Mouse (Mus musculus): ENCODE data around the gene Erp27. TPM values are rescaled to one million over a fixed set of nuclear protein-coding genes. Genes with fewer than 3 reads are reported as not detected.
"Not testable (repeated sequence)": the region's sequence is repeated elsewhere in the genome, so short reads cannot be mapped to it uniquely, and the experiment has no call there.

The Erp27 gene
- not detected in 2 replicates for polyA plus RNA-seq (2014; fragmentation: Nextera tagmentation; extraction: Ambion mirVana)

DNA sequence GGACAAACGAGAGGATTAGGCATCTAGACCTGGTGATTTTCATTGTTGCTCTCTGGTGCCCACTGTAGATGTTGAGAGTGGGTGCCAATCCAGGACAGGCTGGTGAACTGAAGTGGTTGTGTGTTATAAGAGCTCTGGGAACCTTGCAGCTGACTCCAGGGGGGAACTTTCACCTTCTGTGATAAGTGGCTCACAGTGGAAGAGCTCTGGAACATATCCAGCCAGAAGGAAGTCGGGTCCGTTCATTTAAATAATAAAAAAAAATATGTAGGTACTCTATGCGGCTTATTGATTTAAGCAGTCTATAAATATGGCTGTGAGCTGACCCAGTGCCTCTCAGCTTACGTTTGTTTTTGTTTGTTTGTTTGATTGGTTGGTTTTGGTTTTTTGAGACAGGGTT is at the start of gene Erp27:
Gene Erp27, minus strand, starts transcription at position 101 of the 400 bp plus-strand sequence.
- no peak within 1 kb of the TSS for H3K4me3 ChIP-seq (ENCODE audit: low read depth, low read length)
- no peaks in the 10 kb centered on the region for H3K9me3 ChIP-seq (ENCODE audit: control insufficient read depth, low read length)
- no peak within 1 kb of the TSS for H3K27ac ChIP-seq (ENCODE audit: low read depth, low read length)
- WGBS: 87% methylated on average over 5 of the region's 5 CpGs
- no peak within 1 kb of the TSS for H3K4me2 ChIP-seq (ENCODE audit: low read depth, low read length)
- no peaks in the 10 kb centered on the region for H3K36me3 ChIP-seq (ENCODE audit: control insufficient read depth, insufficient read depth, low read length)
- H3K4me1 ChIP-seq (ENCODE audit: control insufficient read depth, insufficient read depth, low read length): no peaks in the 10 kb centered on the region
- H3K9ac ChIP-seq (replicated peaks; ENCODE audit: low read depth, low read length): no peak within 1 kb of the TSS
- H3K27me3 ChIP-seq (ENCODE audit: control insufficient read depth, insufficient read depth, low read length): no peaks in the 10 kb centered on the region
- no peak for ATAC-seq (ENCODE audit: low read depth)

DNA sequence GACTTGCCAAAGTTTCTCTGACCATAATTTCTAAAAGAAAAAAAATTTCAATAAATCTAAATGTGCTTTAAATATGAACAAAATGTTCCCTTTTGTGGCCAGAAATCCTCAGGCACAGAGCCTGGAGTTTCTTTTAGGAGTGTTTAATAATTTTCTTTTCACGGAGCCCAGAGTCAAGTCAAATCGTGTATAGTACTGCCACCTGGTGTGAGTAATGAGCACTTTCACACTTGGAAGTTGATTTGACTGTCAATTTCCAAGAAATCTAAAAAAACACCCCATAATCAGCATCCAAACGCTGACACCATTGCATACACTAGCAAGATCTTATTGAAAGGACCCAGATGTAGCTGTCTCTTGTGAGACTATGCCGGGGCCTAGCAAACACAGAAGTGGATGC is 46.9 kb upstream of the Erp27 start:
- not testable (repeated sequence) for H3K9ac ChIP-seq (replicated peaks; ENCODE audit: low read depth, low read length); H3K27ac ChIP-seq (ENCODE audit: low read depth, low read length); H3K27me3 ChIP-seq (ENCODE audit: control insufficient read depth, insufficient read depth, low read length); H3K4me2 ChIP-seq (ENCODE audit: low read depth, low read length); ATAC-seq (ENCODE audit: low read depth); H3K4me1 ChIP-seq (ENCODE audit: control insufficient read depth, insufficient read depth, low read length); H3K4me3 ChIP-seq (ENCODE audit: low read depth, low read length); H3K36me3 ChIP-seq (ENCODE audit: control insufficient read depth, insufficient read depth, low read length); H3K9me3 ChIP-seq (ENCODE audit: control insufficient read depth, low read length)
- WGBS: 52% methylated on average over 4 of the region's 4 CpGs

GRCm38 (mm10) chr6:136967466-136967865 is 45.5 kb upstream of the Erp27 start:
- no peak overlapping the region for H3K4me2 ChIP-seq (ENCODE audit: low read depth, low read length)
- ATAC-seq (ENCODE audit: low read depth): no peak
- H3K4me3 ChIP-seq (ENCODE audit: low read depth, low read length): no peak overlapping the region
- H3K9me3 ChIP-seq (ENCODE audit: control insufficient read depth, low read length): no peaks in the 10 kb centered on the region
- no peak overlapping the region for H3K9ac ChIP-seq (replicated peaks; ENCODE audit: low read depth, low read length)
- H3K36me3 ChIP-seq (ENCODE audit: control insufficient read depth, insufficient read depth, low read length): no peaks in the 10 kb centered on the region
- no peaks in the 10 kb centered on the region for H3K4me1 ChIP-seq (ENCODE audit: control insufficient read depth, insufficient read depth, low read length)
- no peak overlapping the region for H3K27ac ChIP-seq (ENCODE audit: low read depth, low read length)
- WGBS: 73% methylated on average over 4 of the region's 4 CpGs
- no peaks in the 10 kb centered on the region for H3K27me3 ChIP-seq (ENCODE audit: control insufficient read depth, insufficient read depth, low read length)

DNA sequence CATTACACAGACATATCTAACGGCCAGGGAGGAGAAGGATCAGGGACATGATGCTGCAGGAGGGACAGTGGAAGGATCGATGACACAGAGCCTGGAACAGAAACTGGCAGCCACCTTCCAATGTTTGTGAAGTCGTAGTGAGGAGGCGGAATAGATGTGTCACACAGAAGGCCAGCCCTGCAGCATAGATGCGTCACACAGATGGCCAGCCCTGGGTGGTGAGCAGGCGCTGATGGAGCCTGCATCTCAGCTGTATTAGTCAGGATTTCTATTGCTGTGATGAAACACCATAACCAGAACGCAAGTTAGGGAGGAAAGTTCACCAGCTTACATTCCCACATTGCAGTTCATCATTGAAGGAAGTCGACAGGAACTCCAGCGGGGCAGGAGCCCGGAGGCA is 43.9 kb upstream of the Erp27 start:
- ATAC-seq (ENCODE audit: low read depth): no peak
- Histone ChIP-seq H3K27ac (ENCODE audit: low read depth, low read length) (no peak overlapping the region), H3K27me3 (ENCODE audit: control insufficient read depth, insufficient read depth, low read length) (no peaks in the 10 kb centered on the region), H3K4me3 (ENCODE audit: low read depth, low read length) (no peak overlapping the region), H3K9me3 (ENCODE audit: control insufficient read depth, low read length) (no peaks in the 10 kb centered on the region), H3K4me1 (ENCODE audit: control insufficient read depth, insufficient read depth, low read length) (no peaks in the 10 kb centered on the region), H3K4me2 (ENCODE audit: low read depth, low read length) (no peak overlapping the region), H3K36me3 (ENCODE audit: control insufficient read depth, insufficient read depth, low read length) (no peaks in the 10 kb centered on the region), H3K9ac (replicated peaks; ENCODE audit: low read depth, low read length) (no peak overlapping the region)
- WGBS: 87% methylated on average over 10 of the region's 10 CpGs

- WGBS: 71% methylated on average over 13 of the region's 13 CpGs
- Histone ChIP-seq H3K4me3 (ENCODE audit: low read depth, low read length) (no peak overlapping the region), H3K4me1 (ENCODE audit: control insufficient read depth, insufficient read depth, low read length) (no peaks in the 10 kb centered on the region), H3K9me3 (ENCODE audit: control insufficient read depth, low read length) (no peaks in the 10 kb centered on the region), H3K27ac (ENCODE audit: low read depth, low read length) (no peak overlapping the region), H3K36me3 (ENCODE audit: control insufficient read depth, insufficient read depth, low read length) (no peaks in the 10 kb centered on the region), H3K27me3 (ENCODE audit: control insufficient read depth, insufficient read depth, low read length) (no peaks in the 10 kb centered on the region), H3K4me2 (ENCODE audit: low read depth, low read length) (no peak overlapping the region), H3K9ac (replicated peaks; ENCODE audit: low read depth, low read length) (no peak overlapping the region)
- ATAC-seq (ENCODE audit: low read depth): no peak
These were observed 42.9 kb upstream of the Erp27 start for GRCm38 (mm10) chr6:136964609-136965510.

DNA sequence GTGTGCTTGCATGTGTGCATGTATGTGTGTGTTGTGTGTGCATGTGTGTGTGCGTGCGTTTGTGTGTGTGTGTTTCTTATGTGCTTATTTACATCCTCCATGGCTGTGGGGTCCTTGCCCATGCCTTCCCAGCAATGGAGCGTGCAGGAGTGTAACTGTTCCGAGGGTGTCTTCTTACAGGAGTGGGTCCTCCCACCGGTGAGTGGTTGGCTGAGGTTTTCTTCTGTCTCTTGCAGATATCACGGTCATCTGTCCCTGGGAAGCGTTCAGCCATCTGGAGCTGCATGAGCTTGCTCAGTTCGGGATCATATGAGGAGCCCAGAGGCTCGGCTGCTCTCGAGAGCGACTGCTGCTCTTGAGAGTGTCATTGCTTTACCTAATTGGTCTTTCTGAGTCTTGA is 41.0 kb upstream of the Erp27 start:
- H3K36me3 ChIP-seq (ENCODE audit: control insufficient read depth, insufficient read depth, low read length): no peaks in the 10 kb centered on the region
- no peak for ATAC-seq (ENCODE audit: low read depth)
- H3K9me3 ChIP-seq (ENCODE audit: control insufficient read depth, low read length): no peaks in the 10 kb centered on the region
- 86% methylated on average over 11 of the region's 11 CpGs for WGBS
- H3K4me2 ChIP-seq (ENCODE audit: low read depth, low read length): no peak overlapping the region
- H3K27me3 ChIP-seq (ENCODE audit: control insufficient read depth, insufficient read depth, low read length): no peaks in the 10 kb centered on the region
- H3K4me3 ChIP-seq (ENCODE audit: low read depth, low read length): no peak overlapping the region
- H3K9ac ChIP-seq (replicated peaks; ENCODE audit: low read depth, low read length): no peak overlapping the region
- no peak overlapping the region for H3K27ac ChIP-seq (ENCODE audit: low read depth, low read length)
- H3K4me1 ChIP-seq (ENCODE audit: control insufficient read depth, insufficient read depth, low read length): no peaks in the 10 kb centered on the region

DNA sequence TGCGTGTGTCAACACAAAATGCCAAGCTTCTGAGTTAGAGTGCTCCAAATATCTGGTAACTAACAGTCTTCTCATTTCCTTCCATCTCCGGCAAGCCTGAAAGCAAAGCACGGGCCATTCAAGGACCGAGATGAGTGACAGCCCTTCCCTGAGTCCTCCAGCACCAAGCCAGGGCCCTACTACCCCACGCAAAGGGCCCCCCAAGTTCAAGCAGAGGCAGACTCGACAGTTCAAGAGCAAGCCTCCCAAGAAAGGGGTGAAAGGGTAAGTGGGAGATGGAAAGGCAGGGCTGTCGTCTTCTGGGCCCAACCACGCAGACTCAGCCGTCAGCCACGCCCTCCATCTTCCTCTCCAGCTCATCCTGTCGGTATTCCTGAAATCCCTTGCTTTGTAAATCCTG is 37.2 kb upstream of the Erp27 start:
- no peak for ATAC-seq (ENCODE audit: low read depth)
- no peaks in the 10 kb centered on the region for H3K9me3 ChIP-seq (ENCODE audit: control insufficient read depth, low read length)
- 70% methylated on average over 11 of the region's 11 CpGs for WGBS
- H3K27me3 ChIP-seq (ENCODE audit: control insufficient read depth, insufficient read depth, low read length): no peaks in the 10 kb centered on the region
- no peak overlapping the region for H3K9ac ChIP-seq (replicated peaks; ENCODE audit: low read depth, low read length)
- H3K27ac ChIP-seq (ENCODE audit: low read depth, low read length): no peak overlapping the region
- no peaks in the 10 kb centered on the region for H3K36me3 ChIP-seq (ENCODE audit: control insufficient read depth, insufficient read depth, low read length)
- H3K4me3 ChIP-seq (ENCODE audit: low read depth, low read length): no peak overlapping the region
- H3K4me1 ChIP-seq (ENCODE audit: control insufficient read depth, insufficient read depth, low read length): no peaks in the 10 kb centered on the region
- no peak overlapping the region for H3K4me2 ChIP-seq (ENCODE audit: low read depth, low read length)

DNA sequence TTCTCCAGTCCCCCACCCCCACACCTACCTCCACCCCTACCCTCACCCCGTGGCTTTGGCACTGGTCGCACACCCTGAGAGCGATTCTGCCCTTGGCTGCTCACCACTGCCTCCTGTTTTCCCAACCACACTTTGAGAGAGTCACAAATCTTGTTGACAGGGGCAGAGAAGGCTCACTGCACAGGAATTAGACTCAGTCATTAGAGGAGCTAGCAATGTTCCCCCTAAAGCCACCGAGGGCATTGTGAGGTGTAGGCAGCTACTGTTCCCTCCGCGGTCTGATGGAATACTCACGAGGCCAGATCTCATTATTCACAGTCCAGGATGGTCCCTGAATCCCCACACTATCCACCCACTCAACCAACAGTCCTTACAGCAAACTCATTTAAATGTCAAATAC is 35.1 kb upstream of the Erp27 start:
- WGBS: 20% methylated on average over 7 of the region's 7 CpGs
- Histone ChIP-seq H3K27ac (ENCODE audit: low read depth, low read length) (no peak overlapping the region), H3K36me3 (ENCODE audit: control insufficient read depth, insufficient read depth, low read length) (no peaks in the 10 kb centered on the region), H3K27me3 (ENCODE audit: control insufficient read depth, insufficient read depth, low read length) (no peaks in the 10 kb centered on the region), H3K4me1 (ENCODE audit: control insufficient read depth, insufficient read depth, low read length) (no peaks in the 10 kb centered on the region), H3K4me2 (ENCODE audit: low read depth, low read length) (no peak overlapping the region), H3K9ac (replicated peaks; ENCODE audit: low read depth, low read length) (no peak overlapping the region), H3K9me3 (ENCODE audit: control insufficient read depth, low read length) (no peaks in the 10 kb centered on the region), H3K4me3 (ENCODE audit: low read depth, low read length) (no peak overlapping the region)
- ATAC-seq (ENCODE audit: low read depth): 0 out of 2 replicates have a peak, but pooled peaks have one; percentile 38

- H3K9ac ChIP-seq (replicated peaks; ENCODE audit: low read depth, low read length): no peak overlapping the region
- 92% methylated on average over 3 of the region's 3 CpGs for WGBS
- H3K4me1 ChIP-seq (ENCODE audit: control insufficient read depth, insufficient read depth, low read length): no peaks in the 10 kb centered on the region
- no peaks in the 10 kb centered on the region for H3K9me3 ChIP-seq (ENCODE audit: control insufficient read depth, low read length)
- no peaks in the 10 kb centered on the region for H3K36me3 ChIP-seq (ENCODE audit: control insufficient read depth, insufficient read depth, low read length)
- no peak overlapping the region for H3K4me2 ChIP-seq (ENCODE audit: low read depth, low read length)
- ATAC-seq (ENCODE audit: low read depth): no peak
- H3K27me3 ChIP-seq (ENCODE audit: control insufficient read depth, insufficient read depth, low read length): no peaks in the 10 kb centered on the region
- H3K27ac ChIP-seq (ENCODE audit: low read depth, low read length): no peak overlapping the region
- no peak overlapping the region for H3K4me3 ChIP-seq (ENCODE audit: low read depth, low read length)
These were observed 33.3 kb upstream of the Erp27 start for GRCm38 (mm10) chr6:136955240-136955639.

All from neural tube, embryonic 14.5 days (tissue).